7 mouse cellular contexts compared by ENCODE assay signal in genomic region chr12:45171927-45172642, GRCm38 (mm10).
DNase-seq lines count a peak whose midpoint lies in the region; ATAC-seq lines count a peak whose summit lies in the region.

No protein-coding gene starts in this region.

- DNase-seq in adrenal gland, postnatal 25 days, result peak; percentile 79
- peak; percentile 94 for DNase-seq in embryo, embryonic 10 days (ENCODE audit: low spot score)
- DNase-seq in gastrocnemius, postnatal 36 days, result peak; percentile 43 to 68
- peak; percentile 17 to 75 for DNase-seq in kidney, adult 8-10 months
- DNase-seq in limb, embryonic 10.5 days (ENCODE audit: low spot score), result peak; percentile 83

- no peaks in the 10 kb centered on the region for H3K36me3 ChIP-seq in limb, embryonic 10.5 days
- no peaks in the 10 kb centered on the region for H3K36me3 ChIP-seq in midbrain, embryonic 15.5 days (replicated peaks)
- no peaks in the 10 kb centered on the region for H3K36me3 ChIP-seq in stomach, embryonic 16.5 days (ENCODE audit: control insufficient read depth, insufficient read depth, low read length)

- no peak overlapping the region for H3K4me3 ChIP-seq in limb, embryonic 10.5 days
- H3K4me3 ChIP-seq in midbrain, embryonic 15.5 days, result no peak overlapping the region
- no peak overlapping the region for H3K4me3 ChIP-seq in stomach, embryonic 16.5 days (replicated peaks; ENCODE audit: low read length)

- intact Hi-C loops in gastrocnemius, postnatal 36 days (cut with DNase I), result loop anchor here (2.0 kb wide), 1 partner anchor 323 kb away; no protein-coding TSS in a partner anchor

- no peaks in the 10 kb centered on the region for H3K27me3 ChIP-seq in limb, embryonic 10.5 days (ENCODE audit: low read depth, poor library complexity, severe bottlenecking)
- no peaks in the 10 kb centered on the region for H3K27me3 ChIP-seq in midbrain, embryonic 15.5 days (replicated peaks)
- H3K27me3 ChIP-seq in stomach, embryonic 16.5 days (ENCODE audit: control insufficient read depth, insufficient read depth, low read length), result no peaks in the 10 kb centered on the region

- H3K4me1 ChIP-seq in limb, embryonic 10.5 days, result no peaks in the 10 kb centered on the region
- H3K4me1 ChIP-seq in midbrain, embryonic 15.5 days, result no peaks in the 10 kb centered on the region
- H3K4me1 ChIP-seq in stomach, embryonic 16.5 days (ENCODE audit: control insufficient read depth, insufficient read depth, low read length), result no peaks in the 10 kb centered on the region

- WGBS in limb, embryonic 10.5 days, result 37% methylated on average over 8 of the region's 8 CpGs
- WGBS in midbrain, embryonic 15.5 days, result 37% methylated on average over 8 of the region's 8 CpGs
- WGBS in stomach, embryonic 16.5 days, result 36% methylated on average over 8 of the region's 8 CpGs

- no peak overlapping the region for H3K9ac ChIP-seq in midbrain, embryonic 15.5 days
- no peak overlapping the region for H3K9ac ChIP-seq in stomach, embryonic 16.5 days (ENCODE audit: low read length)

- H3K4me2 ChIP-seq in midbrain, embryonic 15.5 days, result no peak overlapping the region
- no peak overlapping the region for H3K4me2 ChIP-seq in stomach, embryonic 16.5 days (ENCODE audit: low read depth, low read length)

- H3K27ac ChIP-seq in limb, embryonic 10.5 days, result no peak overlapping the region
- no peak overlapping the region for H3K27ac ChIP-seq in midbrain, embryonic 15.5 days
- H3K27ac ChIP-seq in stomach, embryonic 16.5 days (ENCODE audit: low read length), result no peak overlapping the region

- peak; percentile 94 for ATAC-seq in midbrain, embryonic 15.5 days (replicated peaks)
- peak; percentile 60; the same call in 1 of the 2 replicates for ATAC-seq in stomach, embryonic 16.5 days (ENCODE audit: insufficient read depth, low FRiP score)

- H3K9me3 ChIP-seq in limb, embryonic 10.5 days (replicated peaks), result no peaks in the 10 kb centered on the region
- H3K9me3 ChIP-seq in midbrain, embryonic 15.5 days, result no peaks in the 10 kb centered on the region
- no peaks in the 10 kb centered on the region for H3K9me3 ChIP-seq in stomach, embryonic 16.5 days (replicated peaks; ENCODE audit: control insufficient read depth, low read length)
